Mouse (Mus musculus) 3T3-L1 (cell line): Measurements from ENCODE around the gene Smok2a.
"Not testable (repeated sequence)": the region's sequence is repeated elsewhere in the genome, so short reads cannot be mapped to it uniquely, and the experiment has no call there.

Source experiments
- DNase-seq: peaks from one replicate; pipeline ENCODE4 v3.0.0-alpha.2; 2015; ENCODE audit warnings: low read depth, low spot score

Smok2a gene

DNA sequence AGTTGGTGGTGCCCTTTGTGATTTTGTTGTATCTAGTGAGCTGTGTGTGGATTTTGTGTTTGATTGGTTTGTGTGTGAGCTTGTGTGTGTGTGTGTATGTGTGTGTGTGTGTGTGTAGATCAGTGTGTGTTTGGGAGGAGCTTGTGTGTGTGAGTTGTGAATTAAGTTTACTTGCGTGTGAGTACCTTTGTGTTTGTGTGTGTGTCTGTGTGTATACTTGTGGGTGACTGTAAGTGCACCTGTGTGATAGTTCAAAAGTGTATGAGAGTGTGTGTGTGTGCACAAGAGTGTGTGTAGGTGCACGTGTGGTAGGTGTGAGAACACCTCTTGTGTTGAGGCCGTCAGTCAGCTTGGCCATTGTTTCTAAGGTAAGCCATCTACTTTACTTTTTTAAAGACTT, at the start of gene Smok2a:
Gene Smok2a (plus strand): TSS at position 301 of the 400 bp plus-strand sequence.
- no peak for DNase-seq

DNA sequence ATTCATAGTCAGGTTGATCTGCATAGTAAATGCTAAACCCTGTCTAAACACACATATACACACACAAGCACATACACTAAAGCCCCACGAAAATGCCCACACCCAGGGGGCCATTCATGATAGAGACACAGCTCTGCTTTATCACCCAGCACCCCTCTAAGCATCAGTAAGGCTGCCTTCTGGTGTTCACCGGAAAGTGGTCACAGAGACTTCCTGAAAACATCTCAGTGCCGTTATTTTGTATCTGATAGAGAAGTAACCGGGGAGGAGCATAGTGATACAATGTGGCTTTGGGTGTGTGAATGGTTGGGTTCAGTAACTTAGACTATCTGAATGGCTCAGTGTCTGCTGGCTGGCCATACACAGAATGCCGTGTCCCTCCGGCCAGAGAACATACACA, 47.4 kb upstream of the Smok2a start:
- not testable (repeated sequence) for DNase-seq

DNA sequence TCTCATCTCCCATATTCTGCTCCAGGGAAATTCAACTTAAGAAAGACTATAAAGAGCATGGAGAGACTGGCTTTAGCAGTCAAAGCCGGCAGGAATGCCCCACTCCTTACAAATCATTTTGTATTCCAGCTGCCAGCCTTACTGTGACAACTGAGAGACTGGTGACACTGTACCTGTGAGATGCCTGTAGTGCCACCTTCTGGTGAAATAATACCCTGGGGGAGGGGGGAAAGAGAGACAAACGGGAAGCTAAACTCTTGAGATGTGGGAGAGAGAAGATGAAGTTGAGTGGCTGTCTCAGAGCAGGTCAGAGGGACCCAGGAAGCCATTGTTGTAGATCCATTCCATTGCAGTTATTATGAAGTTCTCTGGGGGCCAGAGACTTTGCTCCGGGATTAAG, 47.0 kb upstream of the Smok2a start:
- not testable (repeated sequence) for DNase-seq

DNA sequence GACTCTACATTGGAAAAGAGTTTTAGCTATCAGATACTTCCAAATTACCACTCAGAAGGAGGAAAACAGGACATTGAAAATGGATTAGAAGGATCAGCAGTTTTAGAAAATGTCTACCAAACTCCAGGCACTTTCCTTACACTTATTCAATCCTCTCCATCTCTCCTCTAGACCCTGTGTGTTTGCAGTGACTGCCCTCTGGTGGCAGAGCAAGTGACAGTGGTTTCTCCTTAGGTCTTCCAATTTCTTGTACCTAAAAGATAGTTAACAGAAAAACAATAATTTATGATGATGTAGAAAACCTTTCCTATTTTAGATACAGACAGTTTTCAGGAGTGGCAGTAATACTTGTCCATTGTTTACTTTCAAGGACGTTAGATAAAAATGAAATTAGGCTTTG, 45.4 kb upstream of the Smok2a start:
- DNase-seq: not testable (repeated sequence)

DNA sequence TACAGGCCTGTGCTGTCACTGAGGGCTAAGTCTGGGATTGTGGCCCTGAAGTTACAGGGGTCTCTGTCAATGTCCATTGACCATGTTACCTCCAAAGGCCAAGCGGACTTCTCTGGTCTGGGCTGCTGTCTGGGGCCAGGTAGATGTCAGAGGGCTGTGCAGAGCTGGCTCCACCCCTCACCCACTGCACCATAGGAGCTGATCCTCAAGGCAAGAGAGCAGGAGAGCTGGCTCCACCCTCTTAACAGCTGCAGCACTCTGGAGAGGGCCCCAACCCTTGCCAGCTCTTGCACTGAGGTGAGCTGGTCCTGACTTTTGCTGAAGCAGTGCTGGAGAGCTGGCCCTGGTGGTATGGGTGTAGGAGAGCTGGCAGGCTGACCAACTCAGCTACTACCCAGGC, 43.2 kb upstream of the Smok2a start:
- not testable (repeated sequence) for DNase-seq

DNA sequence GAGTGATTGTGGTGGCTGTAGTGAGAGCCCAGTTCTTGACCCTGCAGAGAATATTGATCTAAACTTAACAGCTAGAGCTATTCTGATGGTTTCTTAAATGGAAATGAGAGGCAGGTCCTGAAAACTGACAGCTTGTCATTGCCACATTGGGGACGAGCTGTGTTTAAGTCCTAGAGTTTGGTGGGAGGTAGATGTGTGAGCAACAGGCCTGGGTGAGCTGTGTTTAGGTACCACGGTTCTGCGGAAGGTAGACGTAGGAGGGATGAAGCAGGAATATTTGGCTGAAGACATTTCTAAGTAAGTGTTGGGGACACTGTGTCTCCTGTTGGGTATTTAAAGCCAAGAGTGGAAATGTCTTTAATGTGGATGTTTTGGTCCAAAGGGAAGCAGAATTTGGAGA, 42.0 kb upstream of the Smok2a start:
- DNase-seq: not testable (repeated sequence)

DNA sequence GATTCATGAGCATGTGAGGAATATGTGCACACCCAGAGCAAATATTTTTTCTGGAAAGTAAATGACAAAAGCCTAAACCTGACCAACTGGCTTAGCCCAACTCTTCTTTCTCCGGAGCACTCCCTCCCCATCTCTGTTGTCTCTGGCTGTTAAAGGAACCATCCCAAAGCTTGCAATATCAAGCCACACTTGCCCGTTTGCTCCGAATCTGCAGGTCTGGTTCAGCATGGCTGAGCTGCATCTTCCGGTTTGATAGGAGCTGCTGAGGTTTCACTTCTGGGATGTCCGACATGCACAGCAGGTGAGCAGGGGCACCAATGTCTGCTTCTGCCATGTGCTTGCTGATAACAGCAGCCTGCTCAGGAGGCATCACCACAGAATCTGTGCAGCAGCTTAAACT, 40.5 kb upstream of the Smok2a start:
- not testable (repeated sequence) for DNase-seq

DNA sequence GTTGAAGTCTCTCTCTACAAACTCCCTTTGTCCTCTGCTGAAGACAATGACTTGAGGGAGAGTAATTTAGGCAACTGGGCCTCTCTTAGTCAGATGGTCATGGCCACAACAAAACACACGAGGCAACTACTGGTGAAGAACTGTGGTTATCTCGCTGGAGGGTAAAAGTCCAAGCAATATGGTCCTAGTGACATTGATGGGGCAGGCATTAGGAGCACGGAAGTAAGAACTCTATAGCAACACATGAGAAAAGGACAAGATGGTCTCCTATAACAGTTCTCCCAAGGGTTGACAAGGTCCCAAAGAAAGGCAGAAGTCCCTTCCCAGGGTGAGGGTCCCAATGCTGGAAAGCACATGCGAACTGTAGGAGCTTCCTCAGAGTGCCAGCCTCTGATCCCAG, 38.3 kb upstream of the Smok2a start:
- not testable (repeated sequence) for DNase-seq

DNA sequence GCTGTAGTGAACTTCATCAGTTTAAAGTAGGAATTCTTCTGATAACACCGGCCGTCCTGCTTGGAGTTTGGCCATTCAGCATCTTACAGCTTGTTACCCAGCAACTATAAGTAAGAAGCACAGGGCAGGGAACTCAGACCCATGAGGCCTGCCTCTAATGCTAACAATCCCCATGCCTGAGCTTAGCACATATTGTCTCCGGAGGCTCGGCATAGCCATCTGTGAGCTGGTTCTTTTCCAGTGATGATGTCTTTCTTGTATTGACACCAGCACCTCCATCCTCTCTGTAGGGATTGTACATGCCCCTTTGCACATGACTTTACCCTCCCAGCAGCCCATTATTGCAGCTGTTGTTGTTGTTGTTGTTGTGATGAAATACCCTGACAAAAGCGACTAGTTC, 36.5 kb upstream of the Smok2a start:
- DNase-seq: not testable (repeated sequence)

DNA sequence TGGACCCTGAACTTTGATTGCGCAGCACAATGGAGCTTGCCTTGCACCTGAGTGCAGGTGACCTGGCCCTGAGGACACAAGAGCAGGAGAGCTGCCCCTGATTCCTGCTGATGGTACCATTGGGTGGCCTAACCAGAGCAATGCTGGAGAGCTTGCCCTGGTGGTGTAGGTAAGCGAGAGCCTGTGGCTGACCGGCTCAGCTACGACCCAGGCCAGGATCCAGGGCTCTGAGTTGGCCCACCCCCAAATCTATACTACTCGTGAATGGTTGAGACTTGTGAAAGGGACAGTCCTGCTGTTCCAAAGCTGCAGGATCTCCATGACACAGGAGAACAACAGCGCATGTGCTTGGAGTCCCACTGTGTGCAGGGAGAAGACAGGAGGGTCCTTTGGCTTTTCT, 34.4 kb upstream of the Smok2a start:
- DNase-seq: not testable (repeated sequence)

DNA sequence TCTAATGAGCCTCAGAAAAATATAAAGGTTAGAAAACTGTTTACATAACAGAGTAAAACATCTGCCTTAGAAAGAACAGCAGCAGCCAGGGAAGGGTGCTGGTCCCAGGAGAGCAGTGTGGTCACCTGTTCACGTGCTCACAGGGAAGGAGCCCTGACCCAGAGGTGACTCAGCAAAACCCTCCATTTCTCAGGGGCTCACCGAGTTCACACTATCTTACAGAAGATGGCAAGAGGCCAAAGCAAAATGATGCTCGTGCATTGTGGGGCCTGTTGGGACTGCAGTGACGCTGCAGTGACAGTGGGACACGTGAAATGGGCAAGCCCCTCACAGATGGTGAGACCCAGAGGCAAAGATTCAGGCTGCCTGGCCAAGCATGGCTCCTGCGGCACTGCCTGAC, 33.4 kb upstream of the Smok2a start:
- peak; percentile 15 for DNase-seq

DNA sequence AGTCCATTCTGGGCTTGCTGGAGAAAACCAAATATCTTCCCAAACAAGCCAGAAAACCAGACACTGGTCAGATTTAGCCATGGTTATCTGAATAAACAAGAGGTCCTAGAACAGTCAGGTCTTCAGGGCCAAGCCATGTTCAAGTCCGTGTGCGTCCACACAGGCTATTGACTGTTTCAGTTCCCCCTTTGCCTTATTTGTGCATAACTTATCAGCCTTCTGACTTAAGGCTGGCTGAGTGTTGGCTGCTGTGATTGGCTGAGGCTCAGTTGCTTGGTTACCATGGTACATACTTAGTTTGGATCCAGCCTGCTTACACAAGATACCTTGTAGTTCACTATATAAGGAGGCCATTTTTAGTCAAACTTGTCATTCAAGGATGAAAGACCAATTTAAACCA, 32.1 kb upstream of the Smok2a start:
- not testable (repeated sequence) for DNase-seq

DNA sequence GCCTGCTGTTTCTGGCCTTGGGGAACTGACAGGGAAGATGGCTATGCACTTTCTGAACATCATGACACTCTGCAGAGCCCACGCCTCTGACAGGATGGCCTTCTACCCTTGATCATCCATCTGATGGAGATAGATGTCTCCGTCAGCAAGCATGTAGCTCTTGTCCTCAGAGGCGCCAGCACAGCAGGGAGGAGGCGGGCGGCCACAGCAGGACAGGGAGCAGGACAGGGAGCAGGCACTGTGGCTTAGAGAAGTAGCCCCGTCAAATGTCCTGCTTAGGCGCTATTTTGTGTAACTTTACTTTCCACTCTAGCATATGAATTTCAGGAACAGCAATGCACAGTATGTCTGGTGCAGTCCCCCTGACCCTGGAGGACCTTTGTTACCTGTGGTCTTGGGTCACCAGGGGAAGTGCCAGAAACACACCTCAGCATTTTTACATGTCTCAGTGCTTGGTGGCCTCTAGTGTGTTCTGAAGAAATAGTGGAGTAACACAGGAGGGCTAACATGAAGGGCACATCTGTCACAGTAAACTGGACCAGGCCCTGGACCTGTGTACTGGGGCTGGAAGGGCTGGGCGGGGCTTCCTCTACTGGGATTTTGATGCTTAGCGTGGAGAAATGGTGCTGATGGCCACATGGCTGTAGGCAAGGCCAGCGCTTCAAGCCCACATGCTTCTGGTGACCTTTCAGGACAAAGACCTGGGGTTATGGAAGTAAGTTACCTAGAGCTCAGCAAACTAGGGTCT, 30.0 kb upstream of the Smok2a start:
- not testable (repeated sequence) for DNase-seq

DNA sequence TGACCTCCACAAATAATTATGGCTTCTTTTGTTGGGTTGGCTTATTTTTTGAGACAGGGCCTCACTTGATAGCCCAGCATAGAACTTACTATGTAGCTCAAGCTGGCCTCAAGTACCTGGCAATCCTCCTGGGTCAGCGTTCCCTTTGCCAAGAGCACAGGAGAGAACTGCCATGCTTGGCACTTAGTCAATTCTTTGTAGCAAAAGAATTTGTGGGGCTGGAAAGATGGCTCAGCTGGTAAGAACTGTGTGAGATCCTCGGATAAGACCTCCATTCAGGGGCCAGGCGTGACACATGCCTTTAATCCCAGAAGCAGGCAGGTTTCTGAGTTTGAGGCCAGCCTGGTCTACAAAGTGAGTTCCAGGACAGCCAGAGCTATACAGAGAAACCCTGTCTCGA, 24.5 kb upstream of the Smok2a start:
- DNase-seq: not testable (repeated sequence)

DNA sequence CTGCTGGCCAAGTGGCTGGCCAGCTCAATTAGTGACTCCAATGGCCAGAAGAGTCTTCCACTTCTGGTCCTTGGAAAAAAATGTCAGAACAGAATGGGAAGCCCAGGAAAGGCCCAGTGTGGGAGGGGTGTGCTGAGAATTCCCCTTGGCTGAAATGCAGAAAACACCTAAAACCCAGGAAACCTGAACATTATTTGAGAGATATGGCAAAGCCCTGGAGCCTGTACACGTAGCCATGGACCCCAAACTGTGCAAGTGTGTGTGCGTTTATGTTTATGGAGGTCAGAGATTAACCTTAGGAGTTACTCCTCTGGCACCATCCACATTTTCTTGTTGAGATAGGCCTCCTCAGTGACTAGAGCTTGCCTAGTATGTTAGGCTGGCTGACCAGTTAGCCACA, 22.2 kb upstream of the Smok2a start:
- not testable (repeated sequence) for DNase-seq

DNA sequence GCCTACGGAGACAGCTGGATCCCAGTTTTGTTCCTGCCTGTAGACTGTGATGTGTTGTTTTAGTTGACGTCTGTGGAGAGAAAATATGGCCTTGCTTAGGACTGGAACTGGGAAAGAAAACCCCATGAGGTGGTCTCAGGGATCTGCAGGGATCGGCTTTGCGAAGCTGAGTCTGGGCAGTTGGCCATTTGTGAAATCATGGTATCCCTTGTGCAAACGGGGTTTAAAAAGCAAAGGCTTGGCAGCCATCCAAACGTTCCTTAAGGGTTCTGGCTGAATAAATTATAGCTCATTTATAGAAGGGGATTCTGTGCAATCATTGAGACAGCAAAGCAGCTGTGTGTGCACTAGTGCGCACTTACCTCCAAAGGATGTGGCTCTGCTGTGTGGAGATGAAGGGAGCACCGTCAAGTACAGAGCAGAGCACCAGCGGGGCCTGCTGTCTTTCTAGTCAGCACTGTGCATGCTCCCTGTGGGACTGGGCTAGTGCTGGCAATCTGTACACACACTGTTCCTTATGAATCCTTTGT, 21.0 kb upstream of the Smok2a start:
- DNase-seq: not testable (repeated sequence)

DNA sequence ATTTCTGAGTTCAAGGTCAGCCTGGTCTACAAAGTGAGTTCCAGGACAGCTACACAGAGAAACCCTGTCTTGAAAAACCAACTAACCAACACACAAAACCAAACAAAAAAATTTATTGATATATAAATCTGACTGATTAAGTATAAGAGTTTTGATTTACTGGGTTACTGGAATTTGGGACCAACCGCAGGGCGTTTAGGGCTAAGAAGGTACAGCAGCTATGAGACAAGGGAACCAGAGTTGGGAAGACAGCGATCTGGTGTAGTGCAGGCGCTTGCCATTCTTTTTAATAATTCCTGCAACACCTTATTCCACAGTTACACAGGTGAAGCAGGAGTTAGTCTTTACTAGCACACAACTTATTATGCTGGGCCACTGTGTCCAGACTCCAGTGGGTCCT, 19.4 kb upstream of the Smok2a start:
- not testable (repeated sequence) for DNase-seq

DNA sequence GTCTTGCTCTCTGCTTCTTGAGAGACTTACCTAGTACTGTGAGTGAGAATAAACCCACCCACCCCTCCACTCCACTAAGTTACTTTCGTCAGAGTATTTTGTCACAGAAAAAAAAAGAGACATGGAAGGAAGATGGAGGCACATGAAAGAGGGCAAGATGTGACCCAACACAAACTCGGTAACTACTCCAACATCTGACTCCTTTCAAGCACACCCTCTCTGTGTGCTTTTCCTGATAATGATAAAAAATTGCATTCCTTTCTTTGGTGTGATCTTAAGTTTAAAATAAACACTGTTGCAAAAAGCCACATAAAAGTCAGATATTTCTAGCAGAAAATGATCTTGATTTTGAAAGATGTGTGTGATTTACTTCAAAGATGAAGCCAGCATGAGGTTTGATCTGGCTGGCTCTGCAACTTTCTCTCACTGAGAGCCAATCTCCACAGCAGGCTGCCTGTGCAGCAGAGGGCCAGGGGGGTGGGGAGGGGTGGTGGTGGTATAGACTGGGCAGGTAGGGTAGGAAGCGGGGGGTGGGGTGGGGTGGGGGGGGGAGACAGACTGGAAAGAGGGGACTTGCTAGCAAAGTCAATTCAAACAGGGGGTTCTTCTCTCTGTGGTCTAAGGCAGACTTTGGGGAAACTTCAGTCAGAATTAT, 18.4 kb upstream of the Smok2a start:
- not testable (repeated sequence) for DNase-seq

DNA sequence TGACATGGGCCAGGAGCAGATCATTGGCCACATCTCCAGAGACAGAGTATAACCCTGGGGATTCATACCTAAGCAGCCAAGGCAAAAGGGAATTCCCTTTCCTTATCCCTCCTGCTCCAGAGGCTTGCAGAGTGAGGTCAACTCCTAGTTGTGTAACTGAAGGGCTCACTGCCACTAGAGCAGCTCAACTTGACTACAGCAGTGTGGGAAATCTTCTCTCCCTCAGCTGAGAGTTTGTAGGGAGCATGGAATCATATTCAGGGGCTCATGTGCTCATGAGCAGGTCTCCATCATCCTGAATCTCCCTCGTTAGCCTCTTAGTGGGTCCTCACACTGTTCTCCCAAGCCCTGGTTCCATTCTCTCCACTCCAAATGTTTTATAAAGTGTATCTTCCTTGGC, 15.7 kb upstream of the Smok2a start:
- DNase-seq: not testable (repeated sequence)

DNA sequence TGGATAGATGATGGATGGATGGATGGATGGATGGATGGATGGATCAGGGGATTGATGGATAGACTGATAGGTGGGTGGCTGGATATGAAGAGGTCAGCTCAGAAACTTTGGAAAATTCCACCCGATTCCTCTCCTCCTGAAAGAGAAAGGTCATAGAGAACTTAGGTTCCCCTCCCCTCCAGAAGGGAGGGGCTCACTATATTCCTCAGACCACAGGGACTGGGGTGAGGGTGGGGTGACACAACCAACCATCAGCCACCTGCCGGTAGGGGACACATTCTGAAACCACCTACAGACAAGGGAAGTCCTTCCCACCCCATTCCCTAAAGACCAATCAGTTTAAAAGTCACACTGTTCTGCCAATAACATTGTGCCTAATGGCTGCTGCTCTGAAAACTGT, 14.5 kb upstream of the Smok2a start:
- DNase-seq: no peak

DNA sequence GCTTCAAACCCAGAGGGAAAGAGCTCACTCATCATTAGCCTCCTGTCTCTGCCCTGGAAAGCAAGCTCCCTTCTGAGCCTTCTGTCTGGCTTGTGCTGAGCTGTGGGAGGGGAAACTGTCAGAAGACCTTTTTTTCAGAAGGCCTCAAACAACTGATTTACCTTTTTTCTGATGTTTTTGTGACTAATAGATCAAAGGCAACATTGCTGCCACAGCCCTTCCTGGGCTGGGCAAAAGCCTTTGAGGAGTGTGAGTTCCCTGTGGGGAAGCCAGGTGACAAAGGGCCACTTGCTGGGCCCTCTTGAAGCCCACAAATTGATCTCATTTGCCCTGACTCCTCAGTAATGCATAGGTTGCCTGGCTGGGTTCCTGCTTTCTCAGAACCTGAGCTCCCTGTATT, 12.5 kb upstream of the Smok2a start:
- DNase-seq: not testable (repeated sequence)

DNA sequence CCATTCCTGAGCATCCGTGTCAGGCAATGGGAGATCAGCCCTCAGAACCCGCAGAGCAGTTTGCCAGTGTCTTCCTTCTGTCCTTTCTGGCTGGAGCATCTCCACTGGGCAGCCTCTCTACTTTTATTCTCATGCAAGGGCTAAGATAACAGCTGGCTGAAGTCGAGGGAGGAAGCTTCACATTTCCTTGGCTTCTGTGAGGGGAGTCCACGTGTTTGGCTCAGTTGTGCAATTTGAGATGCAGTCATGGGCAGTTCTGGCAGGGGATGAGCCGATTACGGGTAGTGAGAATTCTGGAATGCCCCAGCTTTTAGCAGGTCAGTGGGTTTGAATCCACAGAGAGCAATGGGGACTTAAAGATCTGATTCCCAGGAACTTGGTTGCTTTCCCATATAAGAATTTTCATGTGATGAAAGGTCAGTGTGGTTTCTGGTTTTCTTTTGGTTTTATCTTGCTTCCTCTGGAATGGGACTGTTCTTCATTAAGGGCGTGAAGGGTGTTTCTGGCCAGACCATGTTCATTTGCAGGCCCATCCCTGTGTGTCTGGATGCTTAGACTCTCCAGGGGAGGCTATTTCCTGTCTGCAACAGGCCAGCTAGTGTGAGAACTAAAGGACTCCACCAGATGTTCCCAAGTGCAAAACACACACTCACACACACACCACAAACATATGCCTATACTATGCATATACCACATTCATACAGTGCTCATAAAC, 8.7 kb upstream of the Smok2a start:
- DNase-seq: no peak
